Mouse (Mus musculus) thymus, adult 2 months (tissue): ENCODE measurements around the gene Pmepa1. TPM values are rescaled to one million over a fixed set of nuclear protein-coding genes. Genes with fewer than 3 reads are reported as not detected.

ENCODE experiments used
- DNase-seq: peaks from one replicate; pipeline ENCODE4 v3.0.0; 2021
- H3K27ac ChIP-seq: fragments of 200-500 bp; 2 replicates; pipeline ENCODE4 v1.5.1; 2012; ENCODE audit warnings: low read length, control low read depth; ENCODE audit not compliant: control insufficient read depth, insufficient read depth
- H3K27me3 ChIP-seq: fragments of 200-500 bp; 2 replicates; pipeline ENCODE4 v1.6.1; 2012; ENCODE audit warnings: mild to moderate bottlenecking, low read length, moderate library complexity, mixed read lengths; ENCODE audit not compliant: control insufficient read depth, insufficient read depth
- H3K36me3 ChIP-seq: fragments of 200-500 bp; 2 replicates; pipeline ENCODE4 v1.6.1; 2012; ENCODE audit warnings: mild to moderate bottlenecking, low read length, moderate library complexity; ENCODE audit not compliant: control insufficient read depth, insufficient read depth
- H3K4me1 ChIP-seq: fragments of 200-500 bp; replicated peaks from 2 replicates; pipeline ENCODE4 v1.6.1; 2012; ENCODE audit warnings: low read length; ENCODE audit not compliant: control insufficient read depth, insufficient read depth
- H3K4me3 ChIP-seq: fragments of 200-500 bp; 2 replicates; pipeline ENCODE4 v1.5.1; 2012; ENCODE audit warnings: mild to moderate bottlenecking, low read length, control low read depth, moderate library complexity; ENCODE audit not compliant: control insufficient read depth, insufficient read depth
- CTCF ChIP-seq: fragments of 200-500 bp; IDR thresholded peaks from 2 replicates; pipeline ENCODE4 v1.5.1; 2012; ENCODE audit warnings: mild to moderate bottlenecking, control low read depth, low read length, moderate library complexity, borderline replicate concordance; ENCODE audit not compliant: control insufficient read depth, poor library complexity, insufficient read depth; ENCODE audit errors: extremely low read depth
- POLR2A ChIP-seq: fragments of 200-500 bp; IDR thresholded peaks from 2 replicates; pipeline ENCODE4 v1.6.1; 2012; ENCODE audit warnings: mild to moderate bottlenecking, low read length, control low read depth, moderate library complexity; ENCODE audit not compliant: control insufficient read depth, poor library complexity, insufficient read depth; ENCODE audit errors: extremely low read depth
- WGBS: fragments of 180-500 bp; shearing (Covaris S2); methylation state at CpG from one replicate; pipeline ENCODE4 v1.1.7; 2018; 5-methylcytosine and 5-hydroxymethylcytosine counted together
- polyA plus RNA-seq: library from polyadenylated mRNA; depleted of rRNA; stranded (reverse); fragments of >200 nt; gene quantifications from 2 replicates; pipeline ENCODE4 v1.2.3, GENCODE M21; 2012

Pmepa1 gene
- polyA plus RNA-seq, 1 experiment, result 68.7 TPM

DNA sequence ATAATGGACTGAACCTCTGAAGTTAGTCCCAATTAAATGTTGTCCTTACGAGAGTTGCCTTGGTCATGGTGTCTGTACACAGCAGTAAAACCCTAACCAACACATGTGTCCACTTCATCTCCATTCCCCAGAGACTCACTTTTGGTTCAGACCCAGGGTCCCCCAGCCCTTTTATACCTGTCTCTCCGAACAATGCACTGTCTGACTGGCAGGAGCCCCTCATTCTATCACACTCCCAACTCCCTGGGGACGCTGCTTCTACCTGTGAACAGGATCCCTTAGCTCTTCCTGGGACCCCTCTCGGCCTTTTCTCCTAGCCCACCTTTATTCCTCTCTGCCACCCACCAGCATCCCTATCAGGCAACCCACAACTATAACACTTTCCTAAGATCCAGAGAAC is 81.5 kb downstream of the Pmepa1 start:
- DNase-seq, result no peak
- H3K36me3 ChIP-seq, result no peaks in the 10 kb centered on the region
- no peaks in the 10 kb centered on the region for H3K4me1 ChIP-seq
- no peak overlapping the region for H3K4me3 ChIP-seq
- no peak overlapping the region for H3K27ac ChIP-seq
- TF ChIP-seq POLR2A, result no peak
- TF ChIP-seq CTCF, result no peak
- H3K27me3 ChIP-seq, result no peaks in the 10 kb centered on the region
- 98% methylated on average over 4 of the region's 4 CpGs for WGBS

DNA sequence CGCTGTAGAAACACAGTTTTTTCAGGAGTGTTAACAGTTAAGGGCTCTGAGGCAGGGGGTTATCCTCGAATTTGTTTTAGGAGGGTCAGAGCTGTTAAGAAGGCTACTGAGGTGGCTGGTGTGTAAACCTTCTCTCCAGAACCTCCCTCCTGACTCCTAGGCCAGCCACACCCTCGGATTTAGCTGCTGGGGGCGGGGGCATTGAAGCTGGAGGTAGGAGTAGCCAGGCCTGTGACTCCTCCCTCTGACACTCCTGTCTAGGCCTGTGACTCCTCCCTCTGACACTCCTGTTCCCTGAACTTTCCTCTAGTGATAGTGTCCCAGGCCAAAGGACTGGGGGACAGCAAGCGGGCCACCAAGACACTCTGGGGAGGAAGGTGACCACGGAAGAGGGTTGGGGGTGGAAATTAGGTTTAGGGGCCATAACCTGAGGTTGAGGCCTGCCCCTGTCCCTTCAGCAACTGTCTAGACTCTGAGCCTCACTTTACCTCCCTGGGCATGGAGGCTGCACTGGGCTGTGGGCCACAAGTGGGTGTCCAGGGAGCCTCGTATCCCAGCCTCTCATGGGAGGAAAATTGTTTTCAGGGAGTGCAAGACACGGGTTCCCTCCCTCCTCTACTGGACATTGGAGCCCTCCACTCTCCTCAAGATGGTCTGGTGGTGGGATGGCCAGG is 89.0 kb downstream of the Pmepa1 start:
- 60% methylated on average over 8 of the region's 8 CpGs for WGBS
- no peak for TF ChIP-seq POLR2A
- TF ChIP-seq CTCF, result no peak
- Histone ChIP-seq H3K27me3 (no peaks in the 10 kb centered on the region), H3K4me1 (peaks cover 4% of the 10 kb centered on the region), H3K27ac (no peak overlapping the region), H3K36me3 (no peaks in the 10 kb centered on the region), H3K4me3 (no peak overlapping the region)
- DNase-seq, result no peak

DNA sequence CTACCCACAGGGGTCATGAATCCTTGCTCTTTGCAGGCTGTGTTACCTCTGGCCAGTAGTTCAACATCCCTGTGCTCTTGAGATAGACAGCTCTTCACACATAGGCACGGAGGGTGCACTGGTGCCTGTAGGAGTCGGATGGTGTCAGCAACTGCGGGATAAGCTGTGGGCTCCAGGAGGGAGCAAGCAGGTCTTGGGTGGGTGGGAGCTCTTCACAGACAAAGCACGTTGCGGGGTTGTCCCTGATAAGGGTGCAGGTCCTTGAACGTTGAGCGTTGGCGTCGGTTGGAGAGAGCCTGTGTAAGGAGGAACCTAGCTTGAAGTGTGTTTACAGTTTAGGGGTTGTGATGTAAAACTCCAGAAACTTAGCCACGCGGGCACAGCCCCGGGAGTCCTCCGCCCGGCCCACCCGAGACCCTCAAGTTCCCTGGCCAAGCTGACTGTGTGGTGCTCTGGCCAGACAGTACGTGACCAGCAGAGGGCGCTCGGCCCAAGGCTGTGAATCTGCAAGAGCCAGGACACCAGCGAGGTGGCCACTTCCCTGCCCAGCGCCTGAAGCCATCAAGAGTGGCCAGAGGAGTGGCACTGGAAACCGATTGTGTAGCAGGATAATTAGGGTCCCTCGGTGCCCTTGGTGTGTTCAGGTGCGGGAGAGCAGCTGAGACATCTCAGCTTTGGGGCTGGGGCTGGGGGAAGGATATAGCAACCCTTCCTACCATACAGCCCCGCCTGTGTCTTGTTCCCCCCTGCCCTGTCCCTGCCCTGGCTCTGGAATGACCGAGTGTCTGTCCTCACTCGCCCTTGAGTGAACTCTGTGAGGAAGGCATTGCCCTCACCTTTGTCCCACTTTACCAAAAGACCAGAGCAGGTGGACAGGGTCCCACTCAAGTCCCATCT is 90.0 kb downstream of the Pmepa1 start:
- Histone ChIP-seq H3K4me1 (peaks cover 4% of the 10 kb centered on the region), H3K27me3 (no peaks in the 10 kb centered on the region), H3K36me3 (no peaks in the 10 kb centered on the region), H3K4me3 (no peak overlapping the region), H3K27ac (no peak overlapping the region)
- 27% methylated on average over 26 of the region's 26 CpGs for WGBS
- DNase-seq, result peak; percentile 78
- no peak for TF ChIP-seq POLR2A
- TF ChIP-seq CTCF, result peak; percentile 96

DNA sequence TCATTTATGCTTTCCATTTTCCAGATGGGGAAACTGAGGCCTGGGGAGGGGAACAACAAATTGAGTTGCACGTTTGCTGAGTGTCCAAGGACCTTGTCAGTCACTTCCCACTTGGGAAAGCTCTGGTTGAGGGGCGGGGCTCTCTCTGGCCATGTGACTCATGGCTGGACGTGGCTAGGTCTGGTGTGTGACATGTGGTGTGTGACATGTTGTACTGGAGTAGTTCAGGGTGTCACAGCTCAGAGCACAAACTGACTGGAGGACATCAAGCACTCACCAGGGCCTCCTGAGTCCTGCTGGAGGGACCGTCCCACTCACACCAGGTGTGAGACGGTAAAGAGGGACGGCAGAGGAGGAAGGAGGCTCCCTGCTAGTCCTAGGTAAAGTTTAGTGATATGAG is 91.1 kb downstream of the Pmepa1 start:
- Histone ChIP-seq H3K27me3 (no peaks in the 10 kb centered on the region), H3K4me3 (no peak overlapping the region), H3K4me1 (peaks cover 4% of the 10 kb centered on the region), H3K27ac (no peak overlapping the region), H3K36me3 (no peaks in the 10 kb centered on the region)
- DNase-seq, result no peak
- TF ChIP-seq CTCF (no peak), POLR2A (no peak)
- 57% methylated on average over 6 of the region's 6 CpGs for WGBS

DNA sequence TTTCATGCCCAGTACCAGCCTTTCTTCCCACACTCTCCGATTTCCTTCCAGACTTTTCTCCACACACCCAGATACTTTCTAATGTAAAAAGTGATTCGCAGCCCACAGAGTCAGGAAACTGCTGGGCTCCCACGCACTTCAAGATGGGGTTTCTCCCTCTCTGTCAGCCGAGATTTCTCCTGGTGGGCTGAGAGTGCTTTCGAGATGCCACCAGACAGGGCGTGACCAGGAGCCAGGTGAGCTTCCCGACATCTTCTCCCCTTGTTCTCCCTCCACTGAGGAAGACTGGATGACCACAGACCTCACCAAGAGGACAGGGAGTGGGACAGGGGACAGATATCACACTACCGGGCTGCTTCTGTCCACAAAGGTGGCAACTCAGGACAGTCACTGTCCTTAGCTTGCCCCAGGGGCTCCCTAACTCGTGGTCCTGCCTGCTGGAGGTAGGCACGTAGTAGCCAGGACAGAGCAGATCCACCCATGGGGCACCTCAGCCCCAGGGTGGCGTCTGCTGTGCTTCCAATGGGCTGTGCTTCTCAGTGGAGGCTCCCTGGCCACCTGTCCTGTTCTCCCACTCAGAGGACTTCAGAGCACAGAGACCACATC is 91.8 kb downstream of the Pmepa1 start:
- no peak overlapping the region for H3K4me3 ChIP-seq
- DNase-seq, result peak; percentile 1
- H3K4me1 ChIP-seq, result peaks cover 4% of the 10 kb centered on the region
- H3K27ac ChIP-seq, result no peak overlapping the region
- H3K36me3 ChIP-seq, result no peaks in the 10 kb centered on the region
- TF ChIP-seq POLR2A (no peak), CTCF (no peak)
- H3K27me3 ChIP-seq, result no peaks in the 10 kb centered on the region
- 57% methylated on average over 11 of the region's 11 CpGs for WGBS

DNA sequence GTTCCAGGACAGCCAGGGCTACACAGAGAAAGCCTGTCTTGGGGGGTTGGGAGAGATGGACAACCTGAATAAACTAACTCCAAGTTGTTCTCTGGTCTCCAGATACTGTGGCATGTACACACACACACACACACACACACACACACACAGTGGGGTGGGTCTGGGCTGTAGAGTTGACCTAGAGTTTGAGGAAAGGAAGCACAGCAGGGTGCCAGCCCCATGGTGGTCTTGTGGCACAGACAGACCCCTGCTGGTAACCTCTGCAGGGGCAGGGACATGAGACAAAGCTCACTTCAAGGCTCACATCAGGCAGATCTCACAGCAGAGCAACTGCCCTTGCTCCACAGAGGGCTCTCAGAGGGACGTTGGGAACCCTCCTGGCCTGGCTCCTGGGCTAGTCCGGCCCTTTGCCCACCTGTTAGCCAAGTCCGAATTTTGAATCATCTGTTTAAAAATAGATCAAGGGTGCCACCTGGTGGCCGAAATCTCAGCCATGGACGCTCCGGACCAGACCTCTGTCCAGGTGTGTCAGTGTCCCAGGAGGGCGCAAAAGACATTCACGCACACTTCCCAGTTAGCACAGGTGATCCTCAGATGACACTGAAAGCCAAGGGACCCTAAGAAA is 92.4 kb downstream of the Pmepa1 start:
- peak; percentile 49 for DNase-seq
- TF ChIP-seq CTCF (no peak; the same call in 1 of the 2 replicates), POLR2A (no peak)
- Histone ChIP-seq H3K27ac (no peak overlapping the region), H3K4me3 (no peak overlapping the region), H3K27me3 (no peaks in the 10 kb centered on the region), H3K36me3 (no peaks in the 10 kb centered on the region), H3K4me1 (peaks cover 4% of the 10 kb centered on the region)
- 12% methylated on average over 8 of the region's 8 CpGs for WGBS
